Mouse (Mus musculus) kidney, adult 8-10 months (tissue): Measurements from ENCODE around the gene Ackr3.

Source experiments
- DNase-seq, 2 experiments: peaks; one replicate each; pipeline ENCODE4 v3.0.0; 2022

Ackr3 gene

GRCm38 (mm10) chr1:90231591-90232490 is 28.1 kb downstream of the Ackr3 start:
- DNase-seq = peak in 1 of 2 experiments; percentile 26

- DNase-seq = peak in 1 of 2 experiments; percentile 59
Measured at GRCm38 (mm10) chr1:90232491-90232885, 28.7 kb downstream of the Ackr3 start.

DNA sequence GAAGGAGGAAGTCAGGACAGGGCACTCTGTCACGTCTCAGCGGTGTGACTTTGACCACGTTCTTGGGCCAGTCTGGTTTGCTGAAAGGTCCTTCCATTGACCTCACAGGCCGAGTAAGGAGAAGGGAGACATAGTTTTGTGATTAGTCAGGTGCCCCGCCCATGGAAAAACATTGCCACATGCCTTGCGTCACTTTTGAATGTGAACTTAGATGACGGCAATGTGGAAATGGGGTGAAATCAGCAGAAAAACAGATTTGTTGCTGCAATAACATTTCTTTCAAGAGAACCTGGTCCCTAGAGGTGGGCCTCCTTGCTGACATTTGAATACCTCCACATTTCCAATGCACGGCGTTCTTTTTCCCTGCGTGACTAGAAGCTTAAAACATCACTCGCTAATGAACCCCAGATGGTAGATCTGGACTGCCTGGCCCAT is 30.9 kb downstream of the Ackr3 start:
- peak in 1 of 2 experiments; percentile 37 for DNase-seq

DNA sequence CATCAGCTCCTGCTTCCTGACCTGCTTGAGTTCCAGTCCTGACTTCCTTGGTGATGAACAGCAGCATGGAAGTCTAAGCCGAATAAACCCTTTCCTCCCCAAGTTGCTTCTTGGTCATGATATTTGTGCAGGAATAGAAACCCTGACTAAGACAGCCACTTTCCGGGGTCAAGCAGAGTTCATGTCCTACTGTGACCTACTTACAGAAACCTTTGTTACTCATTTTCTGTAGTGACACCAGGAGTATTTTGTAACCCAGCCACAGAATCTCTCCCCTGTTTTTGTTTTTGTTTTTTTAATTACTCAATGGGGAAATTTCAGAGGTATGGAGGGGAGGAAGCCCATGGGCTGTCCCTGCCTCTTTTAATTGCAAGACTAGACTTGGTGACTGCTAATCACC is 32.9 kb downstream of the Ackr3 start:
- no peak for DNase-seq

GRCm38 (mm10) chr1:90238095-90238888 is 34.5 kb downstream of the Ackr3 start:
- peak in 1 of 2 experiments; percentile 14 for DNase-seq

- DNase-seq = no peak
Measured at GRCm38 (mm10) chr1:90239336-90240225, 35.8 kb downstream of the Ackr3 start.

DNA sequence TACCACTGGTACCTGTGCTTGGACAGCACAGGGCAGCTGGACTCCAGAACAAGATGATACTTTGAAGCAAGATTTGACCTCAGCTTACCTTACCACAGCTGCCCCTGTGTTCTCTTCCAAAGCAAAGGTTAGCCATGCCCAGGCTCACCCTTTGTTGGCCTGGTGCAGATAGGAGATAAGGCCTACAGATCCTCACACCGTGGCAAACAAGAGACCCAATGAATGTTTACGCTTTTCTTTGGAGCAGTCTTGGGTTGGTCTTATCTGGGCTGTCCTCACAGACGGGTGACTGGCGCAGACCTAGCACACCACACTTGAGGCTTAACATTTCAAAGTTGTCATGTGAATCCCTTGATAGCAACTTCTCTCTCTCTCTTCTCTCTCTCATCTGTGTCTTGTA is 36.5 kb downstream of the Ackr3 start:
- no peak for DNase-seq

- no peak for DNase-seq
Measured at GRCm38 (mm10) chr1:90242444-90242989, 38.7 kb downstream of the Ackr3 start.

- DNase-seq = no peak
Measured at GRCm38 (mm10) chr1:90244537-90244936, 40.8 kb downstream of the Ackr3 start.

DNA sequence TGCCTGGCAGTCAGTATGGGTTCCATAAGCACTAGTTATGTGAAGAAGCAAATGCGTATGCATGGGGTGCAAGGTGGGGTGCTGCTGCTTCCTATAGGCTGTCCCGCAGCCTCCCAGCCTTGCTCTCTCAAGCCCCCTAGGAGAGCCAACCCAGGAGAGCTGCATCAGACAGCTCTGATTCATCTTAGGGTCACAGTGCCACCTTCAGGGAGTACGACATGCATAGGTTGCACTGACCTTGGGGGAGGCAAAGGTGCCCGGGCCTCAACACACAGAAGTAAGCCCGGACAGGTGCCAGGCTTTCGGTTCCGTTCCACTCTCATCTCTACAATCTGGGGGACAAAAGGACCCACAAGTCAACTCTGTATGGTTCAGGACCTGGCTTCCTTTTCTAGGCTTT is 41.8 kb downstream of the Ackr3 start:
- DNase-seq = no peak

GRCm38 (mm10) chr1:90246035-90246434 is 42.3 kb downstream of the Ackr3 start:
- no peak for DNase-seq

- no peak for DNase-seq
Measured at GRCm38 (mm10) chr1:90246800-90247199, 43.0 kb downstream of the Ackr3 start.

DNA sequence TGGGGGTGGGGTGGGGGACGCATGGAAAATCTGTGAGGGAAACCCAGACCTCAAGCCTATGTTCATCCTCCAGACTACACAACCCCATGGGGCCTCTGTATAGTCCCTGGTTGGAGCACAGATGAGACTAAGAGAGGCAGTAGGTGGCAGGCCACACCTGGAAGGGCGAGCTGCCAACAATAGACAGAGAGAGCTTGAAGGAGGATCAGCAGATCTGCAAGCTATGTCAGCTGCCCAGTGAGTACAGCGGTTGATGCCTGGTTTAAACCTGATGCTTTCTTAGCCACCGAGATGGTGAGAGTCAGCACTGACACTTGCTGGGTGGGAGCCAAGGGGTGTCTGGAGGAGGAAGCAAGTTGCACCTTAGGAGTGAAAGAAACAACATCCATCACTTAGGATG is 43.5 kb downstream of the Ackr3 start:
- DNase-seq = no peak

GRCm38 (mm10) chr1:90247756-90248541 is 44.2 kb downstream of the Ackr3 start:
- DNase-seq = no peak

- peak in 1 of 2 experiments; percentile 19 for DNase-seq
Measured at GRCm38 (mm10) chr1:90248966-90249735, 45.4 kb downstream of the Ackr3 start.

- DNase-seq = no peak
Measured at GRCm38 (mm10) chr1:90250419-90250818, 46.6 kb downstream of the Ackr3 start.

GRCm38 (mm10) chr1:90251156-90251555 is 47.4 kb downstream of the Ackr3 start:
- DNase-seq = no peak

GRCm38 (mm10) chr1:90253465-90253864 is 49.7 kb downstream of the Ackr3 start:
- no peak for DNase-seq

- DNase-seq = no peak
Measured at GRCm38 (mm10) chr1:90258253-90258887, 54.6 kb downstream of the Ackr3 start.
